Mouse (Mus musculus): ENCODE results near the gene Ctnna3. TPM values are rescaled to one million over a fixed set of nuclear protein-coding genes. Genes with fewer than 3 reads are reported as not detected.

Gene Ctnna3
- polyA plus RNA-seq, 1 experiment: 3.0 TPM

DNA sequence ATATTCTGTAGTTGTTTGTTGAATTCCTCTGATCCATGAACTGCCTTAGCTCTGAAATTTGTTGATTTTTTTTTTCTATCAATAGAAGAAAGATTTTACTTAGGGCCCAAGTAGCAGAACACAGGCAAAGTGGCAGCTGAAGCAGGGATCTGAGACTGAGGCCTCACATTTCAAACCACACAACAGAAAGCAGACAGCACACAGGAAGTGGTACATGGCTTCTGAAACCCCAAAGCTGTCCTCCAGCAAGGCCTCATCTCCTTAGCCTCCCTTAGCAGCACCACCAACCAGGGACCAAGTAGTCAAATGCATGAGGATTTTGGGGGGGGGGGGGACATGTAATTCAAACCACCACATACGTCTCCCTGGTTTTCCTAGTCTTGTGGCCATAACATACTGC, 204.0 kb downstream of the Ctnna3 start:
- TF ChIP-seq CTCF (IDR thresholded peaks at IDR 0.05; ENCODE audit: borderline replicate concordance, insufficient read depth, low read depth, low read length) (no peak), POLR2A (IDR thresholded peaks at IDR 0.05; ENCODE audit: borderline replicate concordance, insufficient read depth, low read length) (no peak)
- WGBS: 100% methylated on average over 1 of the region's 1 CpGs

DNA sequence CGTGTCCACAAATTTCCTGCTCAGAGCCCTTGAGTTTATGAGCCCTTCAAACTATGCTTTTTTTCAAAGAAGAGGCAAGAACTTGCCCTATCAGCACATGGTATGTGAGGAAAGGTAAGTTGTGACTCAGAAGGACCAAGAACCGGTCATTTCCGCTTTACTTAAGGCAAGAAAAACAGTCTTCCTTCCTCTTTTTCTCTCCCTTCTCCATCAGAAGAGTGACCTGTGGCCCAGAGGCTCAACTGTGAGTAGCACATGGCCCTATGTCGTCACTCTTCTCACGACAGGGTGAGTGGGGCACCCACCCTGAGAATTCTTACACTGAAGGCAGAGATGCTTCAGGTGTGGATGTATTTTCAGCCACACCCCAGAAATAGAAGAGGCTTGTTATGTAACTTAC, 208.1 kb downstream of the Ctnna3 start:
- TF ChIP-seq CTCF (IDR thresholded peaks at IDR 0.05; ENCODE audit: borderline replicate concordance, insufficient read depth, low read depth, low read length) (no peak), POLR2A (IDR thresholded peaks at IDR 0.05; ENCODE audit: borderline replicate concordance, insufficient read depth, low read length) (no peak)
- H3K27me3 ChIP-seq (ENCODE audit: control insufficient read depth, insufficient read depth, low read length): no peaks in the 10 kb centered on the region
- H3K4me1 ChIP-seq (ENCODE audit: control insufficient read depth, insufficient read depth, low read length): no peaks in the 10 kb centered on the region
- no peak for DNase-seq
- H3K27ac ChIP-seq (ENCODE audit: insufficient read depth, low read length): no peak overlapping the region
- WGBS: 84% methylated on average over 5 of the region's 5 CpGs
- no peak overlapping the region for H3K4me3 ChIP-seq (replicated peaks; ENCODE audit: insufficient read depth, low read depth, low read length)

More for the DNA sequence above, 204.0 kb downstream of the Ctnna3 start:
- no peak for DNase-seq
- Histone ChIP-seq H3K27ac (ENCODE audit: insufficient read depth, low read length) (no peak overlapping the region), H3K4me1 (ENCODE audit: control insufficient read depth, insufficient read depth, low read length) (no peaks in the 10 kb centered on the region), H3K4me3 (replicated peaks; ENCODE audit: insufficient read depth, low read depth, low read length) (no peak overlapping the region), H3K27me3 (ENCODE audit: control insufficient read depth, insufficient read depth, low read length) (no peaks in the 10 kb centered on the region)

DNA sequence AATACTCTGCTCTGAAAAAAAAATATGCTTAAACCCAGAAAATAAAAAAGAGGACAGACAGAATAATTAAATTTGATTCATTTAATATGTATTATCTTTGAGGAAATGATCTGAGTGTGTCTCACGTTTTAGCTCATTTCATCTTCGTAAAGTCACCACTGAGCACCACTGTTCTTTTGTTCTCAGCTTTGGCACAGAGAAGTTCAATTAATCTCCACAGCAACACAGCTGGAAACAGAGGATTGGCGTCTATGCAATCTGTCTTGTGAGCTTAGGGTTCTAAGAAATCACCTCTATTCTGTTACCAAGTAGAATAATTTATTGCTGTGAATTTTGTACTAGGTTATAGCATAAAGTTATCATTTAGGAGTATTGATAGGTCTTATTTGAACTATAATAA, 217.4 kb downstream of the Ctnna3 start:
- TF ChIP-seq POLR2A (IDR thresholded peaks at IDR 0.05; ENCODE audit: borderline replicate concordance, insufficient read depth, low read length) (no peak), CTCF (IDR thresholded peaks at IDR 0.05; ENCODE audit: borderline replicate concordance, insufficient read depth, low read depth, low read length) (no peak)
- no peak overlapping the region for H3K4me3 ChIP-seq (replicated peaks; ENCODE audit: insufficient read depth, low read depth, low read length)
- 31% methylated on average over 3 of the region's 3 CpGs for WGBS
- no peak overlapping the region for H3K27ac ChIP-seq (ENCODE audit: insufficient read depth, low read length)
- H3K27me3 ChIP-seq (ENCODE audit: control insufficient read depth, insufficient read depth, low read length): no peaks in the 10 kb centered on the region
- DNase-seq: no peak
- no peaks in the 10 kb centered on the region for H3K4me1 ChIP-seq (ENCODE audit: control insufficient read depth, insufficient read depth, low read length)

- Histone ChIP-seq H3K27ac (ENCODE audit: insufficient read depth, low read length) (no peak overlapping the region), H3K4me3 (replicated peaks; ENCODE audit: insufficient read depth, low read depth, low read length) (no peak overlapping the region), H3K4me1 (ENCODE audit: control insufficient read depth, insufficient read depth, low read length) (peaks cover 4% of the 10 kb centered on the region; the same call in 1 of the 2 replicates), H3K27me3 (ENCODE audit: control insufficient read depth, insufficient read depth, low read length) (no peaks in the 10 kb centered on the region)
- DNase-seq: no peak
- 74% methylated on average over 3 of the region's 3 CpGs for WGBS
- no peak for TF ChIP-seq POLR2A (IDR thresholded peaks at IDR 0.05; ENCODE audit: borderline replicate concordance, insufficient read depth, low read length)
- no peak for TF ChIP-seq CTCF (IDR thresholded peaks at IDR 0.05; ENCODE audit: borderline replicate concordance, insufficient read depth, low read depth, low read length)
Measured at GRCm38 (mm10) chr10:63650307-63650706, 220.4 kb downstream of the Ctnna3 start.

GRCm38 (mm10) chr10:63652887-63653286, 223.0 kb downstream of the Ctnna3 start:
- DNase-seq: peak; percentile 50 to 53
- TF ChIP-seq CTCF (IDR thresholded peaks at IDR 0.05; ENCODE audit: borderline replicate concordance, insufficient read depth, low read depth, low read length): no peak
- TF ChIP-seq POLR2A (IDR thresholded peaks at IDR 0.05; ENCODE audit: borderline replicate concordance, insufficient read depth, low read length): no peak
- WGBS: 31% methylated on average over 9 of the region's 9 CpGs
- 0 out of 2 replicates have a peak overlapping the region, but pooled peaks have one; percentile 7 for H3K27ac ChIP-seq (ENCODE audit: insufficient read depth, low read length)
- no peak overlapping the region for H3K4me3 ChIP-seq (replicated peaks; ENCODE audit: insufficient read depth, low read depth, low read length)
- H3K4me1 ChIP-seq (ENCODE audit: control insufficient read depth, insufficient read depth, low read length): peaks cover 4% of the 10 kb centered on the region; the same call in 1 of the 2 replicates
- H3K27me3 ChIP-seq (ENCODE audit: control insufficient read depth, insufficient read depth, low read length): no peaks in the 10 kb centered on the region

DNA sequence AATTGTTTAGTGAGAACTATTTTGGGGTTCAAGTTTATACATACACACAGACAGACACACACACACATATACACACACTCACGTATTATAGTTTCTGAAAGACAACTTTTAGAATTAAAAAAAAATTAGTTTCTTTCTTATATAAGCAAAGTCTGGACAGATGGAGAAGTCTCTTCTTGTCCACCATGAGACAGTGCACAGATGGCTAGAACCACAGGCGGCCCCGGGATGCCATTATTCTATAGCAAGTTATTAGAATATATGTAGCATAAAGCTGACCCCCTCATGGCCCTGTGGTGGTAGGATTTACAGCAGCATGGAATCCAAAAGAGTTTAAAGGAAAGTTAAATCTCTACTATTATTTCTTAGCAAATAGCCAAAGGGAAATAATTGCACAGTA, 223.7 kb downstream of the Ctnna3 start:
- Histone ChIP-seq H3K27me3 (ENCODE audit: control insufficient read depth, insufficient read depth, low read length) (no peaks in the 10 kb centered on the region), H3K27ac (ENCODE audit: insufficient read depth, low read length) (no peak overlapping the region), H3K4me1 (ENCODE audit: control insufficient read depth, insufficient read depth, low read length) (peaks cover 4% of the 10 kb centered on the region; the same call in 1 of the 2 replicates), H3K4me3 (replicated peaks; ENCODE audit: insufficient read depth, low read depth, low read length) (no peak overlapping the region)
- peak; percentile 75 to 81 for DNase-seq
- TF ChIP-seq CTCF (IDR thresholded peaks at IDR 0.05; ENCODE audit: borderline replicate concordance, insufficient read depth, low read depth, low read length) (no peak), POLR2A (IDR thresholded peaks at IDR 0.05; ENCODE audit: borderline replicate concordance, insufficient read depth, low read length) (no peak)
- 52% methylated on average over 3 of the region's 3 CpGs for WGBS

DNA sequence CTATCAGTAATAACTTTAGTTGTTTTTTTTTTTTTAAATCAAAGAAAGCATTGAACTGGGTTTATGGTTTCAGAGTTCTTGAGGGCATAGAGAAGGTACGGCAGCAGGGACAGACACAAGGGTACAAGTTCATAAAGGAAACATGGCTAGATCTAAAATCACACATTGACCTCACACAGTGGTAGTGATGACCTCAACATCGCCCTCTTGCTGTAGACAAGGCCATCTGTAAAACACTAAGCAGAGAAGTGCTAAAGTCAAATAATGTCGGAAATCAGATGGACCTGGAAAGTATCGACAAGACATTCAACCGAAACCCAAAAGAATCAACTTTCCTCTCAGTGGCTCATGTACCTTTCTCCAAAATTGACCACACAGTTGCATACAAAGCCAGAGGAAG, 224.7 kb downstream of the Ctnna3 start:
- 94% methylated on average over 5 of the region's 5 CpGs for WGBS
- no peak overlapping the region for H3K4me3 ChIP-seq (replicated peaks; ENCODE audit: insufficient read depth, low read depth, low read length)
- H3K4me1 ChIP-seq (ENCODE audit: control insufficient read depth, insufficient read depth, low read length): peaks cover 4% of the 10 kb centered on the region; the same call in 1 of the 2 replicates
- no peak overlapping the region for H3K27ac ChIP-seq (ENCODE audit: insufficient read depth, low read length)
- TF ChIP-seq POLR2A (IDR thresholded peaks at IDR 0.05; ENCODE audit: borderline replicate concordance, insufficient read depth, low read length) (no peak), CTCF (IDR thresholded peaks at IDR 0.05; ENCODE audit: borderline replicate concordance, insufficient read depth, low read depth, low read length) (no peak)
- no peaks in the 10 kb centered on the region for H3K27me3 ChIP-seq (ENCODE audit: control insufficient read depth, insufficient read depth, low read length)
- DNase-seq: no peak

GRCm38 (mm10) chr10:63676343-63676742, 246.4 kb downstream of the Ctnna3 start:
- Histone ChIP-seq H3K4me1 (ENCODE audit: control insufficient read depth, insufficient read depth, low read length) (no peaks in the 10 kb centered on the region), H3K27me3 (ENCODE audit: control insufficient read depth, insufficient read depth, low read length) (no peaks in the 10 kb centered on the region), H3K27ac (ENCODE audit: insufficient read depth, low read length) (no peak overlapping the region), H3K4me3 (replicated peaks; ENCODE audit: insufficient read depth, low read depth, low read length) (no peak overlapping the region)
- WGBS: 82% methylated on average over 6 of the region's 6 CpGs
- no peak for TF ChIP-seq CTCF (IDR thresholded peaks at IDR 0.05; ENCODE audit: borderline replicate concordance, insufficient read depth, low read depth, low read length)
- TF ChIP-seq POLR2A (IDR thresholded peaks at IDR 0.05; ENCODE audit: borderline replicate concordance, insufficient read depth, low read length): no peak
- no peak for DNase-seq
